Mouse (Mus musculus) CD4-positive helper T cell, adult 2 months (primary cell): ENCODE measurements around the gene Reln.

Experiments used
- DNase-seq: peaks from one replicate; pipeline ENCODE4 v3.0.0-alpha.2; 2012; ENCODE audit warnings: low read depth, missing footprints, low spot score

Reln gene

GRCm38 (mm10) chr5:22224515-22224914 is 120.0 kb downstream of the Reln start:
- no peak for DNase-seq

- DNase-seq: no peak
These were observed 120.6 kb downstream of the Reln start for GRCm38 (mm10) chr5:22223940-22224339.

GRCm38 (mm10) chr5:22208311-22209021 is 136.0 kb downstream of the Reln start:
- no peak for DNase-seq

GRCm38 (mm10) chr5:22197926-22198325 is 146.6 kb downstream of the Reln start:
- DNase-seq: no peak

- no peak for DNase-seq
These were observed 147.6 kb downstream of the Reln start for GRCm38 (mm10) chr5:22196891-22197290.

GRCm38 (mm10) chr5:22196476-22196875 is 148.0 kb downstream of the Reln start:
- DNase-seq: no peak

- DNase-seq: no peak
These were observed 149.1 kb downstream of the Reln start for GRCm38 (mm10) chr5:22195352-22195941.

- no peak for DNase-seq
These were observed 152.7 kb downstream of the Reln start for GRCm38 (mm10) chr5:22191784-22192183.

GRCm38 (mm10) chr5:22190333-22190732 is 154.2 kb downstream of the Reln start:
- no peak for DNase-seq

GRCm38 (mm10) chr5:22187599-22187998 is 156.9 kb downstream of the Reln start:
- DNase-seq: no peak

GRCm38 (mm10) chr5:22176480-22176879 is 168.0 kb downstream of the Reln start:
- no peak for DNase-seq

GRCm38 (mm10) chr5:22171336-22171735 is 173.2 kb downstream of the Reln start:
- DNase-seq: no peak

GRCm38 (mm10) chr5:22164060-22164934 is 180.2 kb downstream of the Reln start:
- DNase-seq: no peak

GRCm38 (mm10) chr5:22160935-22161334 is 183.6 kb downstream of the Reln start:
- no peak for DNase-seq

GRCm38 (mm10) chr5:22158754-22159153 is 185.7 kb downstream of the Reln start:
- no peak for DNase-seq

GRCm38 (mm10) chr5:22153601-22154000 is 190.9 kb downstream of the Reln start:
- no peak for DNase-seq

- DNase-seq: no peak
These were observed 202.7 kb downstream of the Reln start for GRCm38 (mm10) chr5:22141821-22142220.

GRCm38 (mm10) chr5:22139015-22139414 is 205.5 kb downstream of the Reln start:
- DNase-seq: no peak

GRCm38 (mm10) chr5:22134402-22134801 is 210.1 kb downstream of the Reln start:
- DNase-seq: no peak

- no peak for DNase-seq
These were observed 212.6 kb downstream of the Reln start for GRCm38 (mm10) chr5:22131730-22132522.

GRCm38 (mm10) chr5:22127583-22127982 is 216.9 kb downstream of the Reln start:
- DNase-seq: no peak

- no peak for DNase-seq
These were observed 225.2 kb downstream of the Reln start for GRCm38 (mm10) chr5:22119296-22119695.
